Mouse (Mus musculus) layer of hippocampus, postnatal 25 days (tissue): ENCODE measurements around the gene Foxp1. TPM values are rescaled to one million over a fixed set of nuclear protein-coding genes. Genes with fewer than 3 reads are reported as not detected.

ENCODE experiments used
- DNase-seq, 2 experiments: peaks; one replicate each; pipeline ENCODE4 v3.0.0; 2022; ENCODE audit warnings: mixed read lengths in 2 of 2, low spot score in 1 of 2; ENCODE audit errors: extremely low spot score in 1 of 2
- total RNA-seq, 2 experiments: library from RNA; stranded (reverse); gene quantifications; 2 replicates each; pipeline ENCODE4 v1.2.3; 2021

The Foxp1 gene
- total RNA-seq, 2 experiments from 2014 or later = 85.7 to 92.0 TPM

GRCm38 (mm10) chr6:99447447-99447846 lies 75.1 kb downstream of the Foxp1 start:
- no peak for DNase-seq

GRCm38 (mm10) chr6:99446801-99447415 lies 75.6 kb downstream of the Foxp1 start:
- DNase-seq = no peak

- DNase-seq = no peak
These were observed 79.1 kb downstream of the Foxp1 start for GRCm38 (mm10) chr6:99443460-99443859.

GRCm38 (mm10) chr6:99441100-99441499 lies 81.4 kb downstream of the Foxp1 start:
- no peak for DNase-seq

GRCm38 (mm10) chr6:99440606-99441005 lies 81.9 kb downstream of the Foxp1 start:
- no peak for DNase-seq

- no peak for DNase-seq
These were observed 82.6 kb downstream of the Foxp1 start for GRCm38 (mm10) chr6:99439878-99440361.

- no peak for DNase-seq
These were observed 83.2 kb downstream of the Foxp1 start for GRCm38 (mm10) chr6:99439214-99439877.

- DNase-seq = no peak
These were observed 86.2 kb downstream of the Foxp1 start for GRCm38 (mm10) chr6:99436371-99436770.

GRCm38 (mm10) chr6:99435140-99435539 lies 87.4 kb downstream of the Foxp1 start:
- no peak for DNase-seq

- DNase-seq = no peak
These were observed 89.5 kb downstream of the Foxp1 start for GRCm38 (mm10) chr6:99433006-99433405.

GRCm38 (mm10) chr6:99431941-99432340 lies 90.6 kb downstream of the Foxp1 start:
- DNase-seq = no peak

GRCm38 (mm10) chr6:99430560-99430959 lies 92.0 kb downstream of the Foxp1 start:
- DNase-seq = no peak

- DNase-seq = no peak
These were observed 93.0 kb downstream of the Foxp1 start for GRCm38 (mm10) chr6:99429378-99430131.

- no peak for DNase-seq
These were observed 93.6 kb downstream of the Foxp1 start for GRCm38 (mm10) chr6:99428961-99429360.

- no peak for DNase-seq
These were observed 95.2 kb downstream of the Foxp1 start for GRCm38 (mm10) chr6:99427301-99427700.

GRCm38 (mm10) chr6:99425044-99425443 lies 97.5 kb downstream of the Foxp1 start:
- DNase-seq = no peak

- DNase-seq = no peak
These were observed 101.9 kb downstream of the Foxp1 start for GRCm38 (mm10) chr6:99420666-99421065.

GRCm38 (mm10) chr6:99412598-99412997 lies 109.9 kb downstream of the Foxp1 start:
- DNase-seq = no peak

- DNase-seq = no peak
These were observed 112.9 kb downstream of the Foxp1 start for GRCm38 (mm10) chr6:99409602-99410001.

- DNase-seq = no peak
These were observed 113.6 kb downstream of the Foxp1 start for GRCm38 (mm10) chr6:99408880-99409279.

- DNase-seq = no peak
These were observed 118.6 kb downstream of the Foxp1 start for GRCm38 (mm10) chr6:99403755-99404390.
